Mouse (Mus musculus) erythroblast, adult 5-6 weeks (primary cell): Measurements from ENCODE around the gene Scfd2. TPM values are rescaled to one million over a fixed set of nuclear protein-coding genes. Genes with fewer than 3 reads are reported as not detected.

ENCODE experiments used
- ATAC-seq: replicated peaks from 2 replicates; pipeline ENCODE4 v1.8.0; 2016; ENCODE audit warnings: moderate number of reproducible peaks, mild to moderate bottlenecking, moderate TSS enrichment, inconsistent platforms; ENCODE audit not compliant: poor library complexity, low FRiP score, severe bottlenecking
- total RNA-seq, 2 experiments: library from RNA; stranded (forward) in 1 of 2; stranded (reverse) in 1 of 2; fragments of 150-400 nt in 1 of 2; fragments of 200-764, 138-1000 nt in 1 of 2; gene quantifications; 2 replicates each; pipeline versions ENCODE4 v1.2.3 to v1.2.4; 2015 to 2017; ENCODE audit warnings: low replicate concordance in 2 of 2

Scfd2 gene
- total RNA-seq, 2 experiments from 2014 or later: 1.8 to 3.5 TPM

DNA sequence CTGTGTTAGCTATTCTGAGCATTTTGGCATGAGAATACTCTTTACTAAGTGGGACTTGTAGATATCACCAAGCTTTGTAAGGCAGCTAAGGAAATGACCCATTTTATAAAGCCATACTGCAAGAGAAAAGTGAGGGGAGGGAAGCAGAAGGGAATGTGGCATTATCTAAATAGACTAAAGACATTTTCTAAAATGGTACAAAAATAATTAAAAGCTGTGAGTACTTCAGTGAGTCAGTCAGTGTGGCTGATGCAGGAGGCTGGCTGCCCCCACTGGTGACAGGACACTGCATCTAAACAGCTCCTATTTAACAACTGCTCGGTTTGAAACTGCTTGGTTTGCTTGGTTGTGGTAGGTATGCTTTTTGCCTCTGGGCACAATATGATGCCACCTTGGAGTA lies 276.6 kb downstream of the Scfd2 start:
- ATAC-seq: no peak

- no peak for ATAC-seq
Observed at GRCm38 (mm10) chr5:74253724-74254328, 277.7 kb downstream of the Scfd2 start.

DNA sequence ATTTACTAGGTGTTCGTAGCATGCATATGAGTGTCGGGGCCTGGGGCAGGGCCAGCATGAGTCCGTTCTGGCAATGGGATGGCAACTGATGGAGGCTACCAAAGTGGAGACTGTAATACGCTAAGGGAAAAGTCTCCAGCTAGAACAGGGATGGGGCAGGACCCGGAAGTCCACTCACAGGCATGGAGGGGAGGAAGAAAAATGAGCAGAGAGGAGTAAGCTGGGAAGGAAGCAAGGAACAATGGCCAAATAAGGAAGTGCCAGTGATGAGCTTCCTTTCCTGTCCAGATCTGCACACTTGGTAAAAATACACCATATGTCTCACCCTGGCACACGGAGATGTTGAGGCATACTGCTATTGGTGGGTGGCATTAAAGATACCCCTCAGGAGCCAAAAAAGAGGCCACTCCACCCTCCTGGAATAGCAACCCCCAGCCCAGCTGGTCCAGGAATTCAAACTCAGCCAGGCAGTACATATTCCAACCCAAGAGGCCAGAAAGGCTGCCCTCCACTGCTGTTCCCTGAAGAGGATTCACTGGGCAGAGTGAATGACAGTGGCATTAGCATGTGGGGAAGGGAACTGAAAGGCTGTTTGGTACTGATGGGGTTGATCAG lies 278.8 kb downstream of the Scfd2 start:
- no peak for ATAC-seq

DNA sequence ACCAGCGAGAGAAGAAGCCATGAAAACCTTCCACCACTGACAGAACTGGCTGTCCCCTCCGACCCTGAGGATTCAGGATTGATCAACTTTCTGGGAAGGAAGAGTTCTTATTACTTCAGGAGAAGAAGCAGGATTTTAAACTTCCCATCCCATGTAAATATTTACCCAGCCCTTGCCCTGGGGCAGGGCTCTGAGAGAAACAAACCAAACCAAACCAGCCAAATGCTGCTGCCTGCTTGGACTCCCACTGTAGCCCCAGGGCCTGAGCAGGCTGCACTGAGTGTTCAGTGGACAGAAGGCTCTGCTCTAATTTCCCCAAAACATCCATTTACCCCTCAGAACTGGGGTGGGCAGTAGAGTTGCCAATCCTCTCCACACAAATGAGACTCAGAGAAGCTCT lies 280.6 kb downstream of the Scfd2 start:
- ATAC-seq: no peak

DNA sequence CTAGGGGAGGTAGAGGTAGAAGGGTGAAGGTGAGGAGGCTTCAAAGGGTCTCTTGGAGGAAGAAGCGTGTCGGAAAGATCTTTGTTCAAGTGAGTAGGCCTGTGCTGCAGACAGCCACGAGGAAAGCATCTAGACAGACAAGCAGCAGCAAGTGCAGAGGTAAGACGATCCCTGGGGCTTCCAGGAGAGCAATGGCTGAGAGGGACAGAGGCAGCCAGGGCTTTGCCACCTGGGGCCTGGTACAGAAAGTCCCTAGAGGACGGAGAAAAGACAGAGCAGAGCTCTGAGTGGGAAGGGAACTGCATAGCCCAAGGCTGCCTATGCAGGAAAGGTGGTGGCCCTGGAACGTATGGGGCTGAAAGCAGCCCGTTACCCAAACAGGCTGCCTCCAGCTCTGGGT lies 281.3 kb downstream of the Scfd2 start:
- no peak for ATAC-seq

DNA sequence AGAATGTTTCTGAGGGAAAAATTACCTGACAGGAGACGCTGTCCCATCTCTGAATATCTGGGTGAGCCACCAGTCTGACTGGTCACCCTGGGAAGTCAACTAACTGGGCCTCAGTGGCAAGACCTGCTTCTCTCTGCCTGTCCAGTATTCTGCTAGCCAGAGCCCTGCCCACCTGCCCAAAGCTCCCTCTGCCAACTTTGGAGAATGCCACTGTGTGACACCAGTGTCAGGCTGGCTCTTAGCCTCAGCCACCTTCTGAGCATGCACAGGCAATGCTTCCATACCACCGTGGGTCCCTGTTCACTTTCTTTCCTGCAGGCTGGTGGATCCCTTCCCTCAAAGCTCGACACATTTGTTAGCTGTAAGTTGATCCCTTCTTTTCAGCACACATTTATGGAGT lies 281.8 kb downstream of the Scfd2 start:
- no peak for ATAC-seq

GRCm38 (mm10) chr5:74246971-74247370 lies 284.6 kb downstream of the Scfd2 start:
- no peak for ATAC-seq

GRCm38 (mm10) chr5:74246453-74246852 lies 285.1 kb downstream of the Scfd2 start:
- ATAC-seq: no peak

DNA sequence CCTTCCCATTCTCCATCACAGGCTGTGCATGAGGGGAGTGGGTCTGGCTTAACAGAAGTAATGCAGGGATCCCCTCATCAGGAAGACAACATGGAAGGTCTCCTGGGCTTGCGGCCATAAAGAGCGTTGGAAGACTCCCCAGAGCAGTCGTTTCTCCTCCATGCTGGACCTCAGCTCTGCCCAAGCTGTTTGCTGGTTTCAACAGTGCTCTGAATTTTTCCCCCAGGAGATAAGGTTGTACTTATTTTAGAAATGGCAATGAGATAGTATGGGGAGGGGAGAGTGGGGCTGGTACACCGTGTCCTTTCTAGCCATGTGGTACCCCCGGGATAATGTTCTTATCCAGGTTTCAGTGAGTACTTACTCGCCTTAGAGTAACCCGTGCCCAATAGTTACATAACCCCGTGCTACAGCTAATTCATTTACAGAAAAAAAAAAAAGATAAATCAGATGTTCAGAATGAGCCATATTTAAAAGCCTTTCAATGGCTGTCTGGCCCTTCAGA lies 285.9 kb downstream of the Scfd2 start:
- no peak for ATAC-seq

DNA sequence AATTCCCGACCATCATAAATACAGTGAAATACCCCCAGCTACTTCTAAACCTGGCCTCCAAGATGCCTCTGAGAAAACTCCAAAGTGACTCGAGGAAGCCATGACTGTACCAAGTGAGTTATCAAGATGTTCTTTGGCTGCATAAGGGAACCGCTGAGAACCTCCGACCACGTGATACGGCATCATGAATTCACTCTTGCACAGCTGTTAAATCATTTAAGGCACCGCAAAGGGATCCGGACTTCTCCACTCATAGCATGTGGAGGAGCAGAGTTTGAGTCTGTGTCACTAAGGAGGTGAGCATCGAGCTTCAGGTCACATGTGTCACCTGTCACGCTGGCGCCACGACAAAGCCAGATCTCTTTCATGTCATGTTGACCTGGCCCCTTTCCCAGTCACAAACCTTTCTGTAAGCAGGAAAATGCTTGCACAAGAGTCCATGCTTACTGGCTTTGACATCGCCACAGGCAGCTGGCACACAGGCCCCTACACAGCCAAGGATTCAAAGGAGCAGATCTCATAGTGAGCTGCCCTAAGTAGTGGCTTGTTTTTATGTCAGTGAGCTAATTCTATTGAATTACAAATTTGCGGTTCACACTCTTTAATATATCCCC lies 287.0 kb downstream of the Scfd2 start:
- no peak for ATAC-seq

DNA sequence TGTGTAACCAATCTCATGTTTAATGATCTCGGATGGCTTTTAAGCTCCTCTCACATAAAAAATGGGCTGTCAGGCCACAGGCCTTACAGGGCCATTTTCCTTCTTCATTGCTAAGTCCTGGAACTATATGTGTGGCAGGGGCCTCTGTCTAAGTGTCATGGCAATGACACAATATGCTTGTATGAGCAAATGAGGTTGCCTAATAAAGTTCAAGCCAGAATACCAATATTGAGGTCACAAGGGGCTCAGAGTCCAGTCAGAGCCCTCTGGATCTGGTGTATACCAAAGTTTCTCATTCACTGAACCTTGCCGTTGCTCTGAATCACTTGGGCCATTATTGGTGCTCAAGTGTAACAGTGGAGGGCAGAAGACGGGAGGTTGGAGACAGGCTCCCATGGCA lies 288.9 kb downstream of the Scfd2 start:
- ATAC-seq: no peak

- no peak for ATAC-seq
Observed at GRCm38 (mm10) chr5:74240926-74241680, 290.5 kb downstream of the Scfd2 start.

GRCm38 (mm10) chr5:74240298-74240697 lies 291.3 kb downstream of the Scfd2 start:
- ATAC-seq: no peak

DNA sequence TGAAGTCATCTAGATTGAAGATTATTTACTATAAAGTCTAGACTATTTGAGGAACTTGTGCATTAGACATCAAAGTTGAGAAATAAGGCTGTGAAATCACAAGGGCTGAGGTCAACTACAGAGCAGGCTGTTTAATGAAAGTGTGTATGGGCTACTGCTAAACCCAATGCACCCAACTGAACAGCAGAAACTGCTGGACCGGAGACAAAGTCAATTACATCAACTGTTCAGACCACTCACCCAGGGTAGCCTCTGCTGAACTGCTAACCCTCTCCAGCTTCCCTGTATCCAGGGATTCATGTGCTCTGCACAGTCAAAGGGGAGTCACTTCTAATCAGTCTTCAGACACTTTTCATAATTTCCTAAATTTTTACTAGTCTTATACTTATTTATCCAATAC lies 292.2 kb downstream of the Scfd2 start:
- ATAC-seq: no peak

DNA sequence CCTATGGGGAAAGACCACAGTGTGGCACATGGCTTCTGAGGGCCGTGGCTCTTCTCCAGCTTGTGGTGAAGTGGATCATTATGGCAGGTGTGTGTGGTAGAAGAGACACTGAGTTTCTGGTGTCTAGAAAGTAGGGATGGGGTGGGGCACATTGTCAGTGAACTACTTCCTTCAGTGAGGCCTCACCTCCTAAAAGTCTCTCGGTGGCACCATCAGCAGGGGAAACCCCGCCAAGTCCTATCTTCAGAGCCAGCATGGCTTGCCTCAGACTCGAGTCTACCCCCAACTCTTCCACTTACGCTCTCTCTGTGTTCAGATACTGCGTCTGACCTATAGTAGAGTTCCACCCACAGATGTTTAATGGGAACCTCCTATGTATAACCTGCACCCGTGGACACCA lies 297.8 kb downstream of the Scfd2 start:
- no peak for ATAC-seq

GRCm38 (mm10) chr5:74230525-74230924 lies 301.0 kb downstream of the Scfd2 start:
- no peak for ATAC-seq

- no peak for ATAC-seq
Observed at GRCm38 (mm10) chr5:74229775-74230413, 301.7 kb downstream of the Scfd2 start.

DNA sequence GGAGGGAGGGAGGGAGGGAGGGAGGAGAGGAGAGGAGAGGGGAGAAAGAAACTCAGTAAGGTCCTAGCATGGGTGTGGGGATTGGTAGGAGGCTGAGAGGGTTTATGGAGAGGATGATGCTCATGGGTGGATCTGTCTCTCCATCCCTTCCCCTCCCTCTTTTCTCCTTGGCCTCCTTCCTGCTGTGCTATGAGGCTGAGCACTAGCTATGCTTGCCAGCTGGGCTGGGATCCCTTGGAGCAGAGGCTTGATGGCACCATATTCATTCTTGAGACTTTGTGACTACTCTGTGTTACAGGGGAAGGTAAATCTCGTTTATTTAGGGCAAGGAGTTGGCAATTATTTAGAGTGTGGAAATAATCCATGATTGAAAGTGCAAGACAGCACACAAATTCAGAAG lies 302.6 kb downstream of the Scfd2 start:
- no peak for ATAC-seq

DNA sequence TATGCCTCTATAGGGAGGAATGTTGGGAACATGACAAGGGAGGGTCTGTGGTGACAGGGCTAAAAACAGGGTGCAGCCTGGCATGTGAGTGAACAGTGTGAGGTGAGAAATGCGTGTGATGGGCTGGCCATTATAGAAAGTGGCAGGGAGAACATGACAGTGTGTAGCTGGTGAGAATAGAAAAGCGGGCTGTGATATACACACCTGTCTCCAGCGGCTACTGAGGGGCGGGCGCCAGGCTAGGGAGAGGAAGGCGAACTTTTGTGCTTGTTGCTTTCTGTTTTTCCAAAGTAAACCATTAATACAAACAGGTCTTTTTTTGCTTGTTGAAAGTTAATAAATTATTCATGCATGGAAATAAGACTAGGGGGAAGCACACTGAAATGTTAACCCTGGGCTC lies 304.2 kb downstream of the Scfd2 start:
- no peak for ATAC-seq

GRCm38 (mm10) chr5:74226183-74226582 lies 305.4 kb downstream of the Scfd2 start:
- no peak for ATAC-seq
